Mouse (Mus musculus): ENCODE measurements around the gene Pnmal2. TPM values are rescaled to one million over a fixed set of nuclear protein-coding genes. Genes with fewer than 3 reads are reported as not detected.
A peak's percentile ranks its signal among the peaks of the same experiment; 100 is the strongest.

Pnmal2 gene
- polyA plus RNA-seq, 1 experiment from 2014 or later: 4.0 TPM

DNA sequence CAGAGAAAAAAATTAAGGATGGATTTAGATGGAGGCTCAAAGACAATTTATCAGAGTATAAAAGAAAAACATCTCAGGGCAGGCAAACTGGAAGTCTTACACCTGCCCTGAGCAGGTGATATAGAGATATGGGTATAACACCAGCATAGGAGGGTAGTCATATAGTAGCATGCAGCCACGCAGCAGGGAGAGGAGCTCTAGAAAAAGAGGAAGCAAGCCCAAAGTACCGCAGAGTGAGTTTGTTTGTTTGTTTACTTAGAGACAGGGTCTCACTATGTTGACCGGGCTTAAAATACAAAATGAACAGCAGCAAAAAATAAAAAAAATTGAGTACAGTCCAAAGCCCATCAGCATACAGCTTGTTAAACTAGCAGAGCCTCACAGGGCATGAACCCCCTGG lies 26.7 kb downstream of the Pnmal2 start:
- no peak for ATAC-seq (ENCODE audit: extremely low read depth, insufficient number of reproducible peaks, low FRiP score, low TSS enrichment)
- no peaks in the 10 kb centered on the region for H3K36me3 ChIP-seq
- no peaks in the 10 kb centered on the region for H3K9me3 ChIP-seq
- no peak overlapping the region for H3K9ac ChIP-seq
- H3K4me1 ChIP-seq: peaks cover 33% of the 10 kb centered on the region
- H3K27ac ChIP-seq (replicated peaks): peak overlapping the region; percentile 65
- no peaks in the 10 kb centered on the region for H3K27me3 ChIP-seq (replicated peaks)
- peak overlapping the region; percentile 11; the same call in 1 of the 2 replicates for H3K4me2 ChIP-seq
- no peak overlapping the region for H3K4me3 ChIP-seq
- WGBS: 71% methylated on average over 3 of the region's 3 CpGs

DNA sequence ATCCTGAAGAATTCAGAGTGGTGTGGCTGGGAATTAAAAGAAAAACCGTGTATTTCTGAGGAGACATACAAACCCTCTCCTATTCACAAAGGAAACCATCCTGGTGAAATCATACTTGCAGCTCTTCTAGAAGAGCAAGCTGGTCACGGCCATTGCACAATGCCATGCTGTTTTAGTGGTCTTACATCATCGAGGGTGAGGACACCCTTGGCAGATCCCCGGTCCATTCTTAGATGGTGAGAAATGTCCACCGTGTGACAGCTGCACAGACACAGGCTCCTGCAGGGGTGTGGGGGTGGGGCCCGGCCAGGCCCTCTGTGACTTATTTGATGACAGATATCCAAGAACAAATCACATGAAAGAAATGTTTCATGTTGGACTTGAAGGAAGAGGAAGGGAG lies 29.5 kb downstream of the Pnmal2 start:
- WGBS: 34% methylated on average over 6 of the region's 6 CpGs
- H3K4me1 ChIP-seq: peaks cover 39% of the 10 kb centered on the region
- no peak overlapping the region for H3K9ac ChIP-seq
- H3K27me3 ChIP-seq (replicated peaks): no peaks in the 10 kb centered on the region
- peak overlapping the region; percentile 66 for H3K27ac ChIP-seq (replicated peaks)
- H3K36me3 ChIP-seq: no peaks in the 10 kb centered on the region
- no peak overlapping the region for H3K4me2 ChIP-seq
- no peaks in the 10 kb centered on the region for H3K9me3 ChIP-seq
- no peak overlapping the region for H3K4me3 ChIP-seq
- no peak for ATAC-seq (ENCODE audit: extremely low read depth, insufficient number of reproducible peaks, low FRiP score, low TSS enrichment)

DNA sequence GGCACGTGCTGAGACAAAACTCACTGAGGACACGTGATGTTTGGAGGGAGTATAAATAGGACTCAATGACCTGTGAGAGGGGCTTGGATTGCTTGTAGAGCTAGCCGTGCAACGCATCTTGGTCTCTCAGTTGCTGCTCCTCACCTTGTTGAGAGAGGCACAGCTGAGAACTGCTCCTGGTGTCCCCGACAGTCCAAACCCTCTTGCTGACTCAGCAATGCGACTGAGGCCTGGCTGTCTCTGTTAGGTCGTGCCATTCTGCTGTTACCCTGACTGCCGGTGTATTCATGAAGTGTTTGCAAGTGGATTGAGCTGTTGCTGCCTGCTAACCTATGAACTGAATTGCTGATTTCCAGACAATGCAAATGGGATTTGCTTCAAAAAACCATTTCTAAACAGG lies 31.8 kb downstream of the Pnmal2 start:
- ATAC-seq (ENCODE audit: extremely low read depth, insufficient number of reproducible peaks, low FRiP score, low TSS enrichment): no peak
- Histone ChIP-seq H3K4me3 (no peak overlapping the region), H3K4me2 (no peak overlapping the region), H3K9ac (no peak overlapping the region), H3K4me1 (peaks cover 49% of the 10 kb centered on the region), H3K27me3 (replicated peaks) (no peaks in the 10 kb centered on the region), H3K36me3 (no peaks in the 10 kb centered on the region), H3K27ac (replicated peaks) (no peak overlapping the region), H3K9me3 (no peaks in the 10 kb centered on the region)
- WGBS: 39% methylated on average over 8 of the region's 8 CpGs

DNA sequence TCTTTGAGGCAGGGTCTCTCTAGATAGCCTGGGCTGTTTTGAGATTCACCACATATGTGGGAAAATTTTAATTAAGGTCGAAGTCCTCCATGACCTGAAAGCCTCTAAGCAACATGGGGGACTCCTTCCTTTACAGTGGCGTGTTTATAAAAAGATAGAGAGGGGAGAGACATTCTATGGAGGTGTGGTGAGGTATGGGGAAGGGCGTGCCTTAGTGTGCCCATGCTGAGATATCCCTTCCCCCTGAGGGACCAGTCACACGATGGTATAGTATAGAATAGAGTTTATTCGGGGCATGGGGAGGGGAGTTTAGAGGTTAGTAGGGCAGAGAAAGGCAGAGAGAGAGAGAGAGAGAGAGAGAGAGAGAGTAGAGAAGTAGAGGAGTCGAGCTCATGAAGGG lies 33.7 kb downstream of the Pnmal2 start:
- Histone ChIP-seq H3K4me2 (no peak overlapping the region), H3K4me1 (peaks cover 52% of the 10 kb centered on the region), H3K27ac (replicated peaks) (no peak overlapping the region), H3K4me3 (no peak overlapping the region), H3K36me3 (no peaks in the 10 kb centered on the region), H3K9me3 (no peaks in the 10 kb centered on the region), H3K27me3 (replicated peaks) (no peaks in the 10 kb centered on the region), H3K9ac (no peak overlapping the region)
- ATAC-seq (ENCODE audit: extremely low read depth, insufficient number of reproducible peaks, low FRiP score, low TSS enrichment): no peak
- WGBS: 75% methylated on average over 6 of the region's 6 CpGs

DNA sequence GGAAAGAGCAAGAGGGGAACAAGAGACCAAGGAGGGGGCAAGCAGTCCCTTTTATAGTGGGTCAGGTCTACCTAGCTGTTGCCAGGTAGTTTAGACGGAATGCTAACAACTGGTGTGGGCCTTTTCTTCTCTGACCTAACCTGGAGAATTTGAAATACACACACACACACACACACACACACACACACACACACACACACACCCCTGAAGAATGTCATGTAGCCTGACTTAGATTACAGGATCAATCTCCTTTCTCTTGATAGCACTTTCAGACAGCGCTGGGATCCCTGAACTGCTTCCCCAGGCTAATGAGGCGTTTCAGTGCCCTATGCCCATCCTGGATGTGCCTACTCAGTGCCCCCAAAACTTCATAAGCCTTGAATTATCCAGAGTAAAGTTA lies 34.1 kb downstream of the Pnmal2 start:
- H3K4me1 ChIP-seq: peaks cover 50% of the 10 kb centered on the region
- H3K4me2 ChIP-seq: no peak overlapping the region
- no peak overlapping the region for H3K27ac ChIP-seq (replicated peaks)
- no peaks in the 10 kb centered on the region for H3K9me3 ChIP-seq
- no peak overlapping the region for H3K9ac ChIP-seq
- ATAC-seq (ENCODE audit: extremely low read depth, insufficient number of reproducible peaks, low FRiP score, low TSS enrichment): no peak
- H3K27me3 ChIP-seq (replicated peaks): no peaks in the 10 kb centered on the region
- H3K36me3 ChIP-seq: no peaks in the 10 kb centered on the region
- H3K4me3 ChIP-seq: no peak overlapping the region
- 83% methylated on average over 3 of the region's 3 CpGs for WGBS

GRCm38 (mm10) chr7:16980348-16980747 lies 35.9 kb downstream of the Pnmal2 start:
- Histone ChIP-seq H3K9me3 (no peaks in the 10 kb centered on the region), H3K9ac (peak overlapping the region; percentile 78), H3K36me3 (no peaks in the 10 kb centered on the region), H3K27ac (replicated peaks) (peak overlapping the region; percentile 90), H3K27me3 (replicated peaks) (no peaks in the 10 kb centered on the region), H3K4me3 (peak overlapping the region; percentile 43), H3K4me1 (peaks cover 35% of the 10 kb centered on the region), H3K4me2 (peak overlapping the region; percentile 67)
- no peak for ATAC-seq (ENCODE audit: extremely low read depth, insufficient number of reproducible peaks, low FRiP score, low TSS enrichment)
- WGBS: 3% methylated on average over 12 of the region's 12 CpGs

DNA sequence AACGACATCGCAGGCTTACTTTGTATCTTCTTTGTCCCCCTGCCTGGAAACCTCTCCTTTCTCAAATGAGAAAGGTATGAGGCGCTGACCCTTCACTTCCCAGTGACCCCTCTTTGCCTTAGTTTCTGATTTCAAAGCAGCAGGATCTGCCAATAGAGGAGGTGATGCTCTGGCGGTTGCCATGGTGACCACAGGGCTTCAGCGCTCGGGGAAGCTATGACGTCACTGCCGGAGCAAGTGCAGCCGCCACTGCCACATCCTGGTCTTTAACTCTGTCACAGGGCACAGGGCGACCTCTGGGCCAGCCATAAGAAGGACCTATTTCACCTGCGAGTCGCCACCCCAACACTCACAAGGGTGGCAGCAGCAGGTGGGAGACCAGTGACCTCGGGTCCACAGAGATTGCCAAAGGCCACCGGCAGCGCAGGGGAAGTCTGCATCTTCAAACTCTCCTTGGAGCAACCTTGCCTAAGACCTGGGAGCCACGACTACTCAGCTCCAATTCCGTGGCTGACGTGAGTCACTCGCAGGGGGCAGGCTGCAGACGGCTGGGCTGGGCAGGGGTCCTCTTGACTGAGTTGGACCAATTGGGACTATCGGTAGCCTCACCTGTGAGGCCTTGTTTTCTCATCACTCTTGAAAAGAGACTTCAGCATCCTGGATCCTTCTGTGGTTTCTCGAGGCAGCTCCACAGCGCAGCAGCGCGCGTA lies 38.5 kb downstream of the Pnmal2 start, which contains the start of gene Gm42372:
Gene Gm42372, plus strand, starts transcription at position 228 of the 710 bp plus-strand sequence.
- Histone ChIP-seq H3K4me3 (no peak within 1 kb of the TSS), H3K9ac (0 out of 2 replicates have a peak within 1 kb of the TSS, but pooled peaks have one; percentile 40), H3K36me3 (no peaks in the 10 kb centered on the region), H3K27me3 (replicated peaks) (no peaks in the 10 kb centered on the region), H3K9me3 (no peaks in the 10 kb centered on the region), H3K4me2 (peak within 1 kb of the TSS; percentile 52), H3K4me1 (peaks cover 36% of the 10 kb centered on the region), H3K27ac (replicated peaks) (no peak within 1 kb of the TSS)
- ATAC-seq (ENCODE audit: extremely low read depth, insufficient number of reproducible peaks, low FRiP score, low TSS enrichment): no peak
- 27% methylated on average over 26 of the region's 26 CpGs for WGBS

DNA sequence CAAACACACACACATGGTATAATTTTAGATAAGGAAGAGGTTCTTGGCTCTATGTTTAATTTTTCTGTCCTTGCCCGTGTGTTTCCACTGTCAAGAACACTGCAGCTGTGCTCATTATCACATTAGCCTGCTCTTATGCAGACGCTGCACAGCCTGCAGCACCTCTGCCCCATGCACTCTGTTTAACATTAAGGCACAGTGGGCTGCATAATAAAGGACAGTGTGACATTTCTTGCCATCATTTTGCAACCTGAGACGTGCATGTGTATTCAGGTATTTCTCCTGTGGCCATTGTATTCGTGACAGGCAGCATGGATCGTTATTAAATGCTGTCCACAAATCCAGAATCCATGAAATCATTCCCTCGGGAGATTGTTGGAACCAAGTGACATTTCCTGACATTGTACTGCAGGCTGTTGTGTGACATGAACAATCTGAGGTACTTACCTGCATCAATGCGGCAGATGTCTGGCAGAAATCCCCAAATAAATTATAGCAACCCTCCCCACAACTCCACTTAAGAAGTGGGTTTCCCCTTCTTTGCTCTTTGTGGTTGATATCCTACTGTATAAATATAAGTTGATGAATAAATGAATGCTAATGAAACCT lies 43.2 kb downstream of the Pnmal2 start:
- Histone ChIP-seq H3K4me1 (peaks cover 56% of the 10 kb centered on the region), H3K9ac (0 out of 2 replicates have a peak overlapping the region, but pooled peaks have one; percentile 28), H3K27ac (replicated peaks) (peak overlapping the region; percentile 48), H3K9me3 (no peaks in the 10 kb centered on the region), H3K4me2 (no peak overlapping the region), H3K27me3 (replicated peaks) (no peaks in the 10 kb centered on the region), H3K4me3 (no peak overlapping the region), H3K36me3 (no peaks in the 10 kb centered on the region)
- ATAC-seq (ENCODE audit: extremely low read depth, insufficient number of reproducible peaks, low FRiP score, low TSS enrichment): no peak
- 46% methylated on average over 7 of the region's 7 CpGs for WGBS

DNA sequence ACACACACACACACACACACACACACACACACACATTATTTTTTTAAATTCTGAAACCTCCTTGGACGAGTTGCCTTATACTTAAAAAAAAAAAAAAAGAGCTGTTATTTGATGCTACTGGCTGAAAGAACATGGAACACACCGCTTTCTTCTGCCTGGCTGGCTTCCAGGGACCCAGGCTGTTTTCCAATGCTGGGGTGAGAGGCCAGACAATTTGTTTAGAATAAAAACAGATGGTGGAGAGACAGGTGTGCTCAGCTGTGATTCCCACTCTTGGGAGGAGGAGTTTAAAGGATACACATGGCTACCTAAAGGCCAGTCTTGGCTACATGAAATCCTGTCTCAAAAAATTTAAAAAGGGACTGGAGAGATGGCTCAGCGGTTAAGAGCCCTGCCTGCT lies 43.9 kb downstream of the Pnmal2 start:
- Histone ChIP-seq H3K4me2 (no peak overlapping the region), H3K9me3 (no peaks in the 10 kb centered on the region), H3K36me3 (no peaks in the 10 kb centered on the region), H3K9ac (no peak overlapping the region), H3K27me3 (replicated peaks) (no peaks in the 10 kb centered on the region), H3K4me1 (peaks cover 54% of the 10 kb centered on the region), H3K4me3 (no peak overlapping the region), H3K27ac (replicated peaks) (peak overlapping the region; percentile 48; the same call in 1 of the 2 replicates)
- no peak for ATAC-seq (ENCODE audit: extremely low read depth, insufficient number of reproducible peaks, low FRiP score, low TSS enrichment)
- 56% methylated on average over 3 of the region's 3 CpGs for WGBS

DNA sequence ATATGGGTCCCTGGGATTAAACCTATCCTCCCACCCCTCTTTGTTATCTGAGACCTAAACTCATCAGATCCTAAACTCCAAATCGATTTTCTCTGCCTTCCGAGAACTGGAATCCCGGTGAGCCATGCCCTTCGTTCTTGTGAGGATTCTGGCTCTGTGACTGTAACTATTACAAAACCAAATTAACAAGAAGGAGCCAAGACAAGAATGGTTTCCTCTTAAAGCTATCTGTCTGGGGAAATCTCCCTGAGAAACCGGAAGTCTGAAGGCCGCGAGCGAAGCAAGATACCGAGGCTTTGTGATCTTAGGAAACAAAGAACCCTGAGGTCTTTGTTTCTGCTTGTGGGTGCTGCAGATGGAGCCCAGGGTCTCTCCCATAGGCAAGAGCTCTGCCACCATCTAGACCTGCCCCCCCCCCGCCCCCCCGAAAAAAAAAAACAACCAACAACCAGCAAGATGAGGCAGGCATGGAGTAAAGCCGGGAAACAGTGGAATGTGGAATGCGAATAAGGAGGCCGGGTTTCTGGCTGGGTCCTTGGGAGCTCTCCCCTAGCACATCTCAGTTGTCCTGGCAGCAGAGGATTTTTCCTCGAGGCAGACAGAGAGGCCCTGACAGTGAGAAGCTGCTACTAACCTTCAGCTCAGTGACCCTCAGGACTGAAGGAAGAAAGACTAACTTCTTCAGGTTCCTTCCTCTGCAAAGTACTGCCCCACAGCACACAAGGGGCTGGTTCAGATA lies 45.7 kb downstream of the Pnmal2 start:
- Histone ChIP-seq H3K27me3 (replicated peaks) (no peaks in the 10 kb centered on the region), H3K4me3 (no peak overlapping the region), H3K27ac (replicated peaks) (peak overlapping the region; percentile 90), H3K4me1 (peaks cover 62% of the 10 kb centered on the region), H3K9ac (peak overlapping the region; percentile 55), H3K36me3 (peaks cover 1% of the 10 kb centered on the region; the same call in 1 of the 2 replicates), H3K4me2 (0 out of 2 replicates have a peak overlapping the region, but pooled peaks have one; percentile 16), H3K9me3 (no peaks in the 10 kb centered on the region)
- ATAC-seq (ENCODE audit: extremely low read depth, insufficient number of reproducible peaks, low FRiP score, low TSS enrichment): no peak
- WGBS: 30% methylated on average over 15 of the region's 15 CpGs

GRCm38 (mm10) chr7:16991681-16992450 lies 47.4 kb downstream of the Pnmal2 start:
- Histone ChIP-seq H3K4me3 (peak overlapping the region; percentile 10; the same call in 1 of the 2 replicates), H3K4me1 (peaks cover 76% of the 10 kb centered on the region), H3K9me3 (no peaks in the 10 kb centered on the region), H3K27me3 (replicated peaks) (no peaks in the 10 kb centered on the region), H3K9ac (peak overlapping the region; percentile 72), H3K27ac (replicated peaks) (peak overlapping the region; percentile 90), H3K36me3 (peaks cover 16% of the 10 kb centered on the region), H3K4me2 (peak overlapping the region; percentile 48)
- WGBS: 50% methylated on average over 18 of the region's 18 CpGs
- ATAC-seq (ENCODE audit: extremely low read depth, insufficient number of reproducible peaks, low FRiP score, low TSS enrichment): peak; percentile 47; the same call in 1 of the 2 replicates
